Mouse (Mus musculus) forebrain, embryonic 12.5 days (tissue): ENCODE measurements around the gene Vax2. TPM values are rescaled to one million over a fixed set of nuclear protein-coding genes. Genes with fewer than 3 reads are reported as not detected.

Experiments used
- ATAC-seq: fragments of 200-750 bp; cut with Nextera tagmentation; 2 replicates; pipeline ENCODE4 v1.8.0; 2017; ENCODE audit warnings: moderate TSS enrichment; ENCODE audit not compliant: low FRiP score
- H3K27ac ChIP-seq: fragments of 300-500 bp; sonication (generic); 2 replicates; pipeline ENCODE4 v1.5.1; 2016; ENCODE audit warnings: mild to moderate bottlenecking
- H3K27me3 ChIP-seq: fragments of 300-500 bp; sonication (generic); 2 replicates; pipeline ENCODE4 v1.6.1; 2016; ENCODE audit warnings: mild to moderate bottlenecking
- H3K36me3 ChIP-seq: fragments of 300-500 bp; sonication (generic); replicated peaks from 2 replicates; pipeline ENCODE4 v1.6.1; 2016; ENCODE audit warnings: mild to moderate bottlenecking
- H3K4me1 ChIP-seq: fragments of 300-500 bp; sonication (generic); 2 replicates; pipeline ENCODE4 v1.6.1; 2016
- H3K4me2 ChIP-seq: fragments of 300-500 bp; sonication (generic); 2 replicates; pipeline ENCODE4 v1.6.1; 2016; ENCODE audit warnings: mild to moderate bottlenecking, moderate library complexity
- H3K4me3 ChIP-seq: fragments of 300-500 bp; sonication (generic); replicated peaks from 2 replicates; pipeline ENCODE4 v1.5.1; 2016; ENCODE audit warnings: mild to moderate bottlenecking
- H3K9ac ChIP-seq: fragments of 300-500 bp; sonication (generic); 2 replicates; pipeline ENCODE4 v1.6.1; 2016; ENCODE audit warnings: mild to moderate bottlenecking
- H3K9me3 ChIP-seq: fragments of 300-500 bp; sonication (generic); 2 replicates; pipeline ENCODE4 v1.6.1; 2016
- WGBS: fragments of 180-500 bp; shearing (Covaris S2); methylation state at CpG from one replicate; pipeline ENCODE4 v1.1.7; 2016; 5-methylcytosine and 5-hydroxymethylcytosine counted together
- polyA plus RNA-seq: library from polyadenylated mRNA; unstranded; fragments of >200 nt; fragmentation: Nextera tagmentation; extraction: Ambion mirVana; gene quantifications from 2 replicates; pipeline ENCODE4 v1.2.1, GENCODE M21; 2016

Vax2 gene
- polyA plus RNA-seq, 1 experiment from 2014 or later: 1.3 TPM

- no peak overlapping the region for H3K4me3 ChIP-seq
- no peaks in the 10 kb centered on the region for H3K36me3 ChIP-seq
- WGBS: under 1% methylated on average over 34 of the region's 34 CpGs
- no peaks in the 10 kb centered on the region for H3K9me3 ChIP-seq
- H3K27me3 ChIP-seq: peaks cover 97% of the 10 kb centered on the region
- no peak for ATAC-seq
- no peak overlapping the region for H3K27ac ChIP-seq
- H3K4me1 ChIP-seq: peaks cover 20% of the 10 kb centered on the region
- H3K9ac ChIP-seq: no peak overlapping the region
- H3K4me2 ChIP-seq: no peak overlapping the region
Observed at GRCm38 (mm10) chr6:83714221-83715123, 3.4 kb downstream of the Vax2 start.

GRCm38 (mm10) chr6:83715461-83716196, 4.6 kb downstream of the Vax2 start:
- under 1% methylated on average over 30 of the region's 30 CpGs for WGBS
- Histone ChIP-seq H3K4me2 (no peak overlapping the region), H3K36me3 (no peaks in the 10 kb centered on the region), H3K27ac (no peak overlapping the region), H3K9ac (no peak overlapping the region), H3K4me1 (peaks cover 17% of the 10 kb centered on the region), H3K4me3 (no peak overlapping the region), H3K9me3 (no peaks in the 10 kb centered on the region), H3K27me3 (peaks cover 97% of the 10 kb centered on the region)
- ATAC-seq: no peak

- Histone ChIP-seq H3K4me3 (no peak overlapping the region), H3K4me1 (peaks cover 3% of the 10 kb centered on the region), H3K27ac (no peak overlapping the region), H3K9me3 (no peaks in the 10 kb centered on the region), H3K27me3 (peaks cover 97% of the 10 kb centered on the region), H3K36me3 (no peaks in the 10 kb centered on the region), H3K4me2 (no peak overlapping the region), H3K9ac (no peak overlapping the region)
- under 1% methylated on average over 8 of the region's 8 CpGs for WGBS
- no peak for ATAC-seq
Observed at GRCm38 (mm10) chr6:83717026-83717425, 6.0 kb downstream of the Vax2 start.

- H3K9ac ChIP-seq: no peak overlapping the region
- no peak overlapping the region for H3K4me3 ChIP-seq
- H3K4me1 ChIP-seq: no peaks in the 10 kb centered on the region
- H3K36me3 ChIP-seq: no peaks in the 10 kb centered on the region
- no peak for ATAC-seq
- no peak overlapping the region for H3K4me2 ChIP-seq
- H3K9me3 ChIP-seq: no peaks in the 10 kb centered on the region
- no peak overlapping the region for H3K27ac ChIP-seq
- WGBS: 22% methylated on average over 6 of the region's 6 CpGs
- H3K27me3 ChIP-seq: peaks cover 78% of the 10 kb centered on the region
Observed at GRCm38 (mm10) chr6:83722526-83722925, 11.5 kb downstream of the Vax2 start.

GRCm38 (mm10) chr6:83727178-83727577, 16.1 kb downstream of the Vax2 start:
- Histone ChIP-seq H3K4me2 (no peak overlapping the region), H3K36me3 (no peaks in the 10 kb centered on the region), H3K9ac (no peak overlapping the region), H3K27ac (no peak overlapping the region), H3K9me3 (no peaks in the 10 kb centered on the region), H3K4me3 (no peak overlapping the region), H3K27me3 (peaks cover 46% of the 10 kb centered on the region), H3K4me1 (no peaks in the 10 kb centered on the region)
- 42% methylated on average over 4 of the region's 4 CpGs for WGBS
- ATAC-seq: no peak

GRCm38 (mm10) chr6:83728488-83728887, 17.4 kb downstream of the Vax2 start:
- ATAC-seq: no peak
- Histone ChIP-seq H3K4me2 (no peak overlapping the region), H3K4me1 (no peaks in the 10 kb centered on the region), H3K9me3 (no peaks in the 10 kb centered on the region), H3K36me3 (no peaks in the 10 kb centered on the region), H3K4me3 (no peak overlapping the region), H3K27me3 (peaks cover 41% of the 10 kb centered on the region), H3K27ac (no peak overlapping the region), H3K9ac (no peak overlapping the region)
- 91% methylated on average over 3 of the region's 3 CpGs for WGBS

- Histone ChIP-seq H3K36me3 (no peaks in the 10 kb centered on the region), H3K4me2 (no peak overlapping the region), H3K9me3 (no peaks in the 10 kb centered on the region), H3K9ac (no peak overlapping the region), H3K4me3 (no peak overlapping the region), H3K4me1 (no peaks in the 10 kb centered on the region), H3K27me3 (peaks cover 34% of the 10 kb centered on the region), H3K27ac (no peak overlapping the region)
- ATAC-seq: no peak
- 73% methylated on average over 14 of the region's 14 CpGs for WGBS
Observed at GRCm38 (mm10) chr6:83729350-83729970, 18.4 kb downstream of the Vax2 start.

- Histone ChIP-seq H3K36me3 (no peaks in the 10 kb centered on the region), H3K27me3 (peaks cover 31% of the 10 kb centered on the region), H3K27ac (no peak overlapping the region), H3K4me3 (no peak overlapping the region), H3K4me2 (no peak overlapping the region), H3K9ac (no peak overlapping the region), H3K4me1 (no peaks in the 10 kb centered on the region), H3K9me3 (no peaks in the 10 kb centered on the region)
- WGBS: 30% methylated on average over 5 of the region's 5 CpGs
- no peak for ATAC-seq
Observed at GRCm38 (mm10) chr6:83731128-83731527, 20.1 kb downstream of the Vax2 start.

- 35% methylated on average over 13 of the region's 13 CpGs for WGBS
- no peak overlapping the region for H3K9ac ChIP-seq
- no peak for ATAC-seq
Observed at GRCm38 (mm10) chr6:83737311-83737710, 26.2 kb downstream of the Vax2 start.

GRCm38 (mm10) chr6:83738596-83738995, 27.5 kb downstream of the Vax2 start:
- ATAC-seq: no peak
- H3K36me3 ChIP-seq: no peaks in the 10 kb centered on the region
- H3K9me3 ChIP-seq: no peaks in the 10 kb centered on the region
- H3K4me2 ChIP-seq: no peak overlapping the region
- H3K4me1 ChIP-seq: no peaks in the 10 kb centered on the region
- no peak overlapping the region for H3K9ac ChIP-seq
- H3K27ac ChIP-seq: no peak overlapping the region
- WGBS: 88% methylated on average over 6 of the region's 6 CpGs
- H3K4me3 ChIP-seq: no peak overlapping the region
- peaks cover 18% of the 10 kb centered on the region; the same call in 1 of the 2 replicates for H3K27me3 ChIP-seq

More at GRCm38 (mm10) chr6:83737311-83737710, 26.2 kb downstream of the Vax2 start:
- H3K4me2 ChIP-seq: no peak overlapping the region
- H3K36me3 ChIP-seq: no peaks in the 10 kb centered on the region
- H3K27ac ChIP-seq: no peak overlapping the region
- no peaks in the 10 kb centered on the region for H3K4me1 ChIP-seq
- no peaks in the 10 kb centered on the region for H3K9me3 ChIP-seq
- H3K4me3 ChIP-seq: no peak overlapping the region
- peaks cover 19% of the 10 kb centered on the region; the same call in 1 of the 2 replicates for H3K27me3 ChIP-seq

GRCm38 (mm10) chr6:83742761-83743160, 31.7 kb downstream of the Vax2 start, which contains the start of gene Atp6v1b1:
Atp6v1b1 (plus strand) TSS chr6:83742990.
- Histone ChIP-seq H3K27ac (no peak within 1 kb of the TSS), H3K4me2 (no peak within 1 kb of the TSS), H3K9me3 (no peaks in the 10 kb centered on the region), H3K36me3 (no peaks in the 10 kb centered on the region), H3K27me3 (peaks cover 23% of the 10 kb centered on the region; the same call in 1 of the 2 replicates), H3K4me1 (peaks cover 7% of the 10 kb centered on the region), H3K9ac (no peak within 1 kb of the TSS), H3K4me3 (no peak within 1 kb of the TSS)
- WGBS: 60% methylated on average over 5 of the region's 5 CpGs
- no peak for ATAC-seq

GRCm38 (mm10) chr6:83743212-83743611, 32.1 kb downstream of the Vax2 start:
- Histone ChIP-seq H3K27ac (no peak overlapping the region), H3K9ac (no peak overlapping the region), H3K27me3 (peaks cover 28% of the 10 kb centered on the region; the same call in 1 of the 2 replicates), H3K4me3 (no peak overlapping the region), H3K4me1 (peaks cover 7% of the 10 kb centered on the region), H3K4me2 (no peak overlapping the region), H3K36me3 (no peaks in the 10 kb centered on the region), H3K9me3 (no peaks in the 10 kb centered on the region)
- ATAC-seq: no peak
- WGBS: 52% methylated on average over 5 of the region's 5 CpGs
